Mouse (Mus musculus) thymus, adult 2 months (tissue): ENCODE data around the gene Hspbp1.

Source experiments
- CTCF ChIP-seq: fragments of 200-500 bp; IDR thresholded peaks from 2 replicates; pipeline ENCODE4 v1.5.1; 2012; ENCODE audit warnings: mild to moderate bottlenecking, control low read depth, low read length, moderate library complexity, borderline replicate concordance; ENCODE audit not compliant: control insufficient read depth, poor library complexity, insufficient read depth; ENCODE audit errors: extremely low read depth
- POLR2A ChIP-seq: fragments of 200-500 bp; IDR thresholded peaks from 2 replicates; pipeline ENCODE4 v1.6.1; 2012; ENCODE audit warnings: mild to moderate bottlenecking, low read length, control low read depth, moderate library complexity; ENCODE audit not compliant: control insufficient read depth, poor library complexity, insufficient read depth; ENCODE audit errors: extremely low read depth

DNA sequence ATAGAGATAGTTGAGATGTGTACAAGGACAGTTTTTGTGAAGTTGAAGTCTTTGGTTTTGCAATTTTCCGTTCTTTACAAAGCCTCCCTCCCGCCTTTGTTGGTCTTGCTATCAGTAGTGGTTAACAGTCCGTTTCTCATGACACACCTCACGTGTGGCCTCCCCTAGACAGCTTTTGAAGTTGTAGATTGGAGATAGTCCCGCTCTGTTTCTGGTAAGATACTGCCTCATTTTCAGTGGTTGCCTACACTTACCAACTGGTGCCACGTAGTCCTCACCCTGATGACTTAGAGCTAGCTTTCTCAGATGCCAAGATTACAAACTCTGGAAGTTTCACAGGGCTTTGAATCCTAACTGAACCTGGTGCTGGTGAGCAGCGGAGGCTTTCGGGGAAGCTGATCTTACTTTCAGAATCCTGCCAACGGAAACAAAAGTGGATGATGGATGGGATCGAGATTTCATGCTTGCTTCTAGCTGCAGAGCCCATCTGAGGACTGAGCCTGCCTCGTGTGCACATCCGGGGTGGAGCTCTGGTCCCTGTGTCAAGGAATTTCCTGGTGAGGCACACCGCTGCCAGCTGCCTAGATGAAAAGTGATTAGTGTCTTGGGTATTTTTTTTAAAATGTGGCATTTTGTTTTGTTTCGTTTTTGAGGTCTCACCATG, 71.0 kb downstream of the Hspbp1 start:
- TF ChIP-seq POLR2A, result no peak
- no peak for TF ChIP-seq CTCF
